Mouse (Mus musculus): ENCODE measurements around the gene Edem1.

Edem1 gene

DNA sequence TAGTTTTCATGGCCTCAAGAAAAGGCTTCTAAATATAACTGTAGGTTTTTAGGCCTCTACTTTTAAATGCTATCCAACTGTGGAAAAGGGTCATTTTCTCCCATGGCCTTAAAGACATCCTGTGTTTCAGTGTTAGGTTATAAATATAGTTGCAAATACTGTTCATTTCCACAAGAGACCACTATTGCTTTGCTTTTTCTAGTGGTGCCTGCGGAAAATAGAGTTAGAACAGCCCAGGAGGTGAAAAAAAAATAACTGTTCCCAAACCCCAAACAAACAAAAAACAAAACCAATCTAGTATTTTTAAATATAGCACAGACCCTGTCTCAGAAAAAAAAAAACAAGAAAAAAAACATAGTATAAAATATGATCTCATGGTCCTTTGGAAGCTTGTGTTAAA lies 46.9 kb downstream of the Edem1 start:
- no peak for DNase-seq (ENCODE audit: low spot score in 2 of 2)

DNA sequence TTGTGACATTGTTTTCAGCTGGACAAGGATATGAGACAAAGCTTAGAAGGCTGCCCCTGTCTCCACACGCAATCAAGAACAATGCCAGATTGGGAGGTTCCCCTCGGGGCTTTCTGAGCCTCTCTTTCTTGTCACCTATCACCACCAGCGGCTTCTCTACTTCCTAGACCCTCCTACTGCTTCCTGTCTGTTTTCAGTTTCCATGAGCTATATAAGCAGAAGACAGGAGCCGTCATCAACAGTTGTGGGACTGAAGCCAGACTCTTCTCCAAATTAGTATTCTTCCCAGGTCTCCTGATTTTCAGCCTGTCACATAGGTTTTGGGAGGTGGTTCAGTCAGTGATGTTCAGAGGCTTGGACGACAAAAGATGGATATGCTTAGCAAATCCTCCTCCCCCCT lies 47.6 kb downstream of the Edem1 start:
- no peak for DNase-seq (ENCODE audit: low spot score in 2 of 2)

DNA sequence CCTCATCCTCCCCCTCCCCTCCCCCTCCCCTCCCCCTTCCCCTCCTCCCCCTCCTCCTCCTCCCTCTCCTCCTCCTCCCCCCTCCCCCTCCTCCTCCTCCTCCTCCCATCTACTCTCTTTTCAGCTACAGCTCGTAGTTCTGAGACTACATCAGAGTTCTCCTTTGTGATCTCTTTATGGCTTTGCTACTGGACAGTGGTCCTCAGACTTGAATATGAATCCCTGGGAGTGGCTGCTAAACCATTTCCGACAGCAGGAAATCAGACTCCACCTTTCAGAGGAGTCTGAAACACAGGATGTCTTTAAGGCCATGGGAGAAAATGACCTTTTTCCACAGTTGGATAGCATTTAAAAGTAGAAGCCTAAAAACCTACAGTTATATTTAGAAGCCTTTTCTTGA lies 48.0 kb downstream of the Edem1 start:
- no peak for DNase-seq (ENCODE audit: low spot score in 2 of 2)

DNA sequence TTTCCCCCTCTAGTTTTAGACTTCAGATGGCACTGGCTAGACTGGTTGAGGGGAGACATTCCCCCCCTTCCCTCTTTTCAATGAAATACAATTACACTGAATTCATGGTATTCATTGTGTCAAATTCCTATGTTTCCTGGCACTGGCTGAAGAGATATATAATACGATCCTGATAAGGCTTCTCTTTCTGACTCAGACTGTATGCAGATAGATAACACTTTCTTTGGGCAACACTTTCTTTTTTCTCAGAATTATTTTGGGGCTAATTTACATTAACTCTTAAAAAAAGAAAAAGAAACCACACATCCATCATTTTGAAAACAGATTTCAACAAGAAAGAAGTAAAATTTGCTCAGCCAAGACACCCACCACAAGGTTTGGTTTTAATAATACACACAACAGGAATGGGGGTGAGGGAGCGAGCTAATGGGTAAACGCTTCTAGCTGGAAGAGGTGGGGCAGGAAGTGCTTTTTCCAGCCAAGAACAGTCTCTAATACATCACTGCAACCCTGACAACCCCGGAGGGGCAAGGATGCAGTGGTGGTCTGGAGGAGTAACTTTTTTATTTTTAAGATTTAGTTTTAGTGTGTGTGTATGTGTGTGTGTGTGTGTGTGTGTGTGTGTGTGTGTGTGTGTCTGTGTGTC lies 52.0 kb downstream of the Edem1 start:
- no peak for DNase-seq (ENCODE audit: low spot score in 2 of 2)

DNA sequence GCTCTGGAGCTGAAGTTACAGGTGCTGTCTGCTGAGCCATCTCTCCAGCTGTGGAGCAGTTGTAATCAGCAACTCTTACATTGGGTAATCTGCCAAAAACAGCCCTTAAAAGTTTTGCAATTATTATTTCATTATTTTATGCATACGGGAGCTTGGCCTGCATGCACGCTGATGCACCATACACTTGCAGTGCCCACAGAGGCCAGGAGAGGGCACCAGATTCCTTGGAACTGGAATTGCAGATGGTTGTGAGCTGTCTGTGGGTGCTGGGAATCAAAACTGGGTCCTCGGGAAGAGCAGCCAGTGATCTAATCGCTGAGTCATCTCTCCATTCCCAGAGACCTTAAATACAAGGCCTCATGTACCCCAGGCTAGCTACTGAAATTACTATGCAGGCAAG lies 52.6 kb downstream of the Edem1 start:
- no peak for DNase-seq (ENCODE audit: low spot score in 2 of 2)

DNA sequence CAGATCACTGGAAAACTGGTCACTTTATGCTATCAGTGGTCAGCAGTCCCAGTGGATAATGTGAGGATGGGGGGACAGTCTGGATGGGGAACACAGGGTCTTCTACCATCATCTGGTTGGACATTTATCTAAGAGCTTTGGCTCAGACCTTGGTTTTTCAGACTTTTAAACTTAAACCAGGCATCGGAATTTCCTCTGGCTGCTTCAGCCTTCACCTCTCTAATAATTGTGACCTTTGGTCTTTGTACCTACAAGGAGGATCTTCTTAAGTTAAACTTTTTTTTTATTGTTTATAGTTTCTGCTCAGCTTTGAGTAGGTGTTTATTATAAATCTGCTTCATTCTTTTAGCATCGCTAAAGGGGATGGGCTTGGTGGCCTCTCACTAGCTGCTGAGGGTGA lies 55.4 kb downstream of the Edem1 start:
- no peak for DNase-seq (ENCODE audit: low spot score in 2 of 2)

DNA sequence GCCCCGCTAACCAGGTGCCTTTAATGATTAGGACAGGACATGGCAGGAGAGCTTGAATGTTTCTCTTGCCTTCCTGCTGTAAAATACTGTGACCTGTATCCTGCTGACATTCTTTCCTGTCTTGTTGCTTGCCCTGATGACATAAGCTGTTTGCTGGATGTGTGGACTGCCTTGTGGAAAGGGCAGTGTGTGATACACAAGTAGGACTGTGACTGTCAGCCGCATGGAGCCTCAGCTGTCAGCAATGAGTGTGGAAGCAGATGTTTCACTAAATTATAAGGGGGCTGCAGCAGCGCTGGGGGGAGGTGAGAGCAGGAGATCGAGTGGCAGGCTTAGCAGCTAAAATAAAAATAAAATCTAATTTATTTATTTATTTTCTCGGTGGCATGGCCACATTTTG lies 56.2 kb downstream of the Edem1 start:
- no peak for DNase-seq (ENCODE audit: low spot score in 2 of 2)

DNA sequence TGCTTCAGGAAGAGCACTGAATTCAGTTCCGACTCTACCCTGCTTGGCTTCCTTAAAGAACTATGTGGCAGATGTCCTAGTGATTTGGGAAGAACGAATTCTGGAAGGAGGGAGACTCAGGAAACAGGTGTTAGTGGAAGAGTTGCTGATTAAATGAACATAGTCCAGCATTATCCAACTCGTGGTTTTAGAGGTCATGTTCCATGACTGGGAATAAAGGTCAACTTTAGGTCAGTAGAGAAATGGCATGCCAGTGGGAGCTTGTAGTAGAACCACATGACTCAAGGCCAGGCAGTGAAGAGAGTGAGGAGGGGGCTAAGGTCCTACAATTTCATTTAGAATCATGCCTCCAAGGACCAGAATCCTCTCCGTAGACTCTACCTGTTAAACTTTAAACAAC lies 57.9 kb downstream of the Edem1 start:
- DNase-seq (ENCODE audit: low spot score in 2 of 2) = no peak

DNA sequence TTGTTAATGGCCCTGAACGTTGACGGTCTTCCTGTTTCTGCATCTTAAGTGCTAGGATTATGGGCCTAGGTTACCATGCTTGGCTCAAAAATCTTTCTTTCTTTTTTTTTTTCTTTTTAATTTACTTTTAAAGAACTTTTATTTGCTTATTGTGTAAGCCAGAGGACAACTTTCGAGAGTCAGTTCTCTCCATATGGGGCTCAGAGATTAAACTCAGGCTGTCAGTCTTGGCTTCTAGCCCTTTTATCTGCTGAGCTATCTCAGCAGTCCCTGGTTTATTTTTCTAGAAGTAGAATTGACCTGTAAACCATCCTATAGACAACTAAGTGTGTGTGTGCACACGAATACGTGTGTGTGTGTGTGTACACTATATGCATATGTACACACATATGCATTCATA lies 64.1 kb downstream of the Edem1 start:
- no peak for DNase-seq (ENCODE audit: low spot score in 2 of 2)

DNA sequence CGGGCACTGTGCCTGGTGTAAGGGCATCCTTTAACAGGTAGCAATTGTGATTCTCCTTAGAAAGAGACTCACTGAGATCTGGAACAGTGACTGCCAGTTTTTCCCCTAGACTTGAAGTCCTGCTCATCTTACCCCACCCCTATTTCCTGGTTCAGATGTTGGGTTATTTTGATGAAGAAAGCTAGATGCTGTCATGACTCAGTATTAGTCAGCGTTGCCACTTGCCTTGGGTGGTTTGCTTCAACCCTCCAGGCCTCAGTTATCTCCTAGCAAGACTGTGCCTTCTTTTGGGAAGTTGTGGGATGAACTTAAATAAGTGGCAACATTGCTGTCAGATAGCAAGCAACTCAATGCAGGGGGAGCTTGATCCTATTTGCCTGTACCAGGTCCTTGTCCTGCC lies 66.7 kb downstream of the Edem1 start:
- no peak for DNase-seq (ENCODE audit: low spot score in 2 of 2)

DNA sequence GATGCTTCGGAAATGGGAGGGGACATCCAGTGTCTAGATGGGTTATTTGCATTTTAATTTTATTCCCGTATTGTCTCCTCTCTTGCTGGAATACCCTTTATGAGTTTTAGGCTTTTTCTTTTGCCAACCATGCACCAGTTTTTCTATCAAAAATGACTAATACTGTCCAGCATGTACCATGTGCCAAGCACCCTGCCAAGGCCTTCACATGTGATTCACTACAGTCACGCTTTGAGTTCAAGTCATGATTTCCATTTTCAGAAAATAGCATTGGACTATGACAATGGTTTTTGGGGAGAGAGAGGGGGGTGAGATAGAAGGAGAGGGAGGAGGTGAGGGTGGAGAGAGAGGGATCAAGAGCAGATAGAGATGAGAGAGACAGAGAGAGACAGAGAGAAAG lies 67.5 kb downstream of the Edem1 start:
- DNase-seq (ENCODE audit: low spot score in 2 of 2) = no peak

DNA sequence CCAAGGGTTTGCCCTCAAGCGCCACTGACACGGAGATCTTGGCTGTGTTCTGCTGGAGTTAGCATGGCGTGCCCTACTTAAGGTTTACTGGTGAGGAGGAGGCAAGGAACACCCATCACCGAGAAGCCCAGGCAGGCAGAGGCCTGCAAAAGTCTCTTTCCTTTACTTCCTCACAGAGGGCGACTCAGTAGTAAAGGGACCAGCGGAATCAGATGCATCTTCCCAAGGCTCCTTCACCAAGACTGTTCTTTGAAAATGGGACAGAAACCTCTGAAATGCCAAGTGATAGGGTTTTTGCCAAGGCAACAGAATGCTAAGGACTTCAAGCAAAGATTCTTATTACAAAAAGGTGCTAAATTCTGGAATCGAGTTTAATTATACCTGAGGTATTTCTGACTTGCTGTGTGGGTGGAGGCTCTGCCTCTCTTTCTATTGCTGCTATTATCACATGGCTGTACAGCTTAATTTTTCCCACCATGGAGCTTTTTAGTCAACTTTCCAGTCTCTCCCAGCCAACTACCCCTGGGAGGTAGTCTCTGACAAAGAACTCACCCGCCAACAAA lies 68.2 kb downstream of the Edem1 start:
- DNase-seq (ENCODE audit: low spot score in 2 of 2) = no peak

DNA sequence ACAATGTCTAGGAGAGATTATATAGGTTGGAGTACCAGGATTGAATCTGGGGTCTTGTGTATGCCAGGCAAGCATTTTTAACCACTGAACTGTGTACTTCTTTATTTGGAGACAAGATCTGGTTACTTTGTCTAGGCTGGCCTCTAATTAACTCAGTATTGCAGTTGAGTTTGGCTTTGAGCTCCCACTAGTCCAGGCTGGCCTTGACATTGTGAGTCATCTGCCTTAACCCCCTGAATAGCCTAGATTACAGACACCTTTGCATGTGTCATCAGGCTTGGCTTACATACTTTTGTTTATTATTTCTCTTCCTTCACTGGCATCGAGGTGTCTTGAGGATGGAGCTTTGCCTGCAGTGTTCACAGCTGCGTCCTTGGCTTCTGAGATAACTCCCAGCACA lies 70.8 kb downstream of the Edem1 start:
- no peak for DNase-seq (ENCODE audit: low spot score in 2 of 2)

DNA sequence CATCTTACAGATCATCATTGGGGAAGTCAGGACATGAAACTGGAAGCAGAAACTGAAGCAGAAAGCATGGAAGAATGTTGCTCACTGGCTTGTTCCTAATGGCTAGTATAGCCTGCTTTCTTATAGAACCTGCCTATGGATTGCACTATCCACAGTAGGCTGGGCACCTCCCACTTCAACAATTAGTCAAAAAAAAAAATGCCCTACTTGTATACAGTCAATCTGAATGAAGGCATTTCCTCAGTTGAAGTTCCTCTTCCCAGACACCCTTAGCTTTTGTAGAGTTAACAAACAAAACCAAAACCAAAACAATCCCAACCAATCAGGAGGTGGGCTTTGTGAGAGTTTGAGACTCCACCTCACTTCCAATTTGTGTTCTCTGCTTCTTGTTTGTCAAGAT lies 73.7 kb downstream of the Edem1 start:
- DNase-seq (ENCODE audit: low spot score in 2 of 2) = no peak

DNA sequence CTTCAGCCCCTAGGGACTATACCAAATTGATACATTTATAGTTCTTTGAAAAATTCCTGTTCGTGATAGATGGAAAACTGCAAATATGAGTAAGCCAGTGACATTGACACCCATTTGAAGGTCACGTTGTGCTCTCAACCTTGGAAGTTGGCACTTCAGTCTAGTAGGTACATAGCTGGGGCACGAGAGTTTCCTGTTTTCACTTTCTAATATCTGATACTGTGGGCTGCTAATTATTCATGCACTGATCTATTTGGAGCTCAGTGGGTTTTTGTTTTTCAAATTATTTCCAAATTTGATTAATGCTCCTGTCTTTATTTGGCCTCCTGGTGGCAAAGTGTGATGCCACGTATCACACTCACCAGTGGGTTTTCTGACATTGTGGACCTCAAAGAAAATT lies 74.8 kb downstream of the Edem1 start:
- DNase-seq (ENCODE audit: low spot score in 2 of 2) = no peak

DNA sequence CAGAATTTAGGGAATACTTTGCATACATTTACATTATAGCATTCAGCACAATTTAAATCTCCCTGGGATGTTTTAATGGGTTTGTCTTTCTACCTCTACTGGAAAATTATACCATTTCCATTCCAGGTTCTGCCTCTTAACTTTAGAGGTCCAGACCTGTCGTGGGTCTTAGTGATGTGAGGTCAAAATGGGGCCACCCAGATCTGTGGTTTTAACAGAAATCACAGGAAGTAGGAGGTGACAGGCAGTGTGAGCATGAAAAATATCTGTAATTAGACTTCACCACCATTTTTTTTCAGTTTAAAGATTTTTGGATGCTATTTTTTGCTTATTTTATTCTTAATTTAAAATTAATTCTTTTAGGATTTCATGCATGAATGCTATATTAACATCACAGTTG lies 78.1 kb downstream of the Edem1 start:
- no peak for DNase-seq (ENCODE audit: low spot score in 2 of 2)

All from spleen, postnatal 4 days (tissue).